Mouse (Mus musculus) forebrain, embryonic 13.5 days (tissue): ENCODE data around the gene Aplp2. TPM values are rescaled to one million over a fixed set of nuclear protein-coding genes. Genes with fewer than 3 reads are reported as not detected.

Experiments used
- ATAC-seq: fragments of 200-750 bp; cut with Nextera tagmentation; 2 replicates; pipeline ENCODE4 v1.8.0; 2017
- H3K27ac ChIP-seq: fragments of 300-500 bp; sonication (generic); 2 replicates; pipeline ENCODE4 v1.5.1; 2015; ENCODE audit warnings: inconsistent platforms, mild to moderate bottlenecking, moderate library complexity
- H3K27me3 ChIP-seq: fragments of 300-500 bp; sonication (generic); 2 replicates; pipeline ENCODE4 v1.6.1; 2015; ENCODE audit warnings: mild to moderate bottlenecking, inconsistent platforms
- H3K36me3 ChIP-seq: fragments of 300-500 bp; sonication (generic); 2 replicates; pipeline ENCODE4 v1.6.1; 2015; ENCODE audit warnings: mild to moderate bottlenecking, inconsistent platforms; ENCODE audit not compliant: poor library complexity, severe bottlenecking
- H3K4me1 ChIP-seq: fragments of 300-500 bp; sonication (generic); 2 replicates; pipeline ENCODE4 v1.6.1; 2015; ENCODE audit warnings: inconsistent platforms
- H3K4me2 ChIP-seq: fragments of 300-500 bp; sonication (generic); 2 replicates; pipeline ENCODE4 v1.6.1; 2015; ENCODE audit warnings: inconsistent platforms, mild to moderate bottlenecking, moderate library complexity
- H3K4me3 ChIP-seq: fragments of 300-500 bp; sonication (generic); 2 replicates; pipeline ENCODE4 v1.5.1; 2015; ENCODE audit warnings: mild to moderate bottlenecking, inconsistent platforms
- H3K9ac ChIP-seq: fragments of 300-500 bp; sonication (generic); 2 replicates; pipeline ENCODE4 v1.6.1; 2015; ENCODE audit warnings: mild to moderate bottlenecking, inconsistent platforms
- H3K9me3 ChIP-seq: fragments of 300-500 bp; sonication (generic); replicated peaks from 2 replicates; pipeline ENCODE4 v1.6.1; 2016; ENCODE audit warnings: inconsistent platforms
- WGBS: fragments of 180-500 bp; shearing (Covaris S2); methylation state at CpG from one replicate; pipeline ENCODE4 v1.1.7; 2015; 5-methylcytosine and 5-hydroxymethylcytosine counted together
- polyA plus RNA-seq: library from polyadenylated mRNA; unstranded; fragments of >200 nt; fragmentation: Nextera tagmentation; extraction: Ambion mirVana; gene quantifications from 2 replicates; pipeline ENCODE4 v1.2.1, GENCODE M21; 2015

Aplp2 gene
- polyA plus RNA-seq, 1 experiment from 2014 or later = 181 TPM

- H3K27ac ChIP-seq = no peak within 1 kb of the TSS
- peak within 1 kb of the TSS; percentile 48 for H3K9ac ChIP-seq
- peaks cover 16% of the 10 kb centered on the region for H3K4me1 ChIP-seq
- under 1% methylated on average over 67 of the region's 74 CpGs for WGBS
- peak; percentile 45; the same call in 1 of the 2 replicates for ATAC-seq
- H3K4me3 ChIP-seq = peak within 1 kb of the TSS; percentile 45
- H3K36me3 ChIP-seq = no peaks in the 10 kb centered on the region
- H3K27me3 ChIP-seq = peaks cover 69% of the 10 kb centered on the region
- H3K9me3 ChIP-seq = no peaks in the 10 kb centered on the region
- peak within 1 kb of the TSS; percentile 82 for H3K4me2 ChIP-seq
Observed at GRCm38 (mm10) chr9:31131205-31131968, 80.2 kb downstream of the Aplp2 start, which contains the start of gene St14. TSS of gene St14 (minus strand) at chr9:31131853.

GRCm38 (mm10) chr9:31130357-31131204 is 81.0 kb downstream of the Aplp2 start:
- no peaks in the 10 kb centered on the region for H3K36me3 ChIP-seq
- ATAC-seq = 0 out of 2 replicates have a peak, but pooled peaks have one; percentile 16
- H3K27me3 ChIP-seq = peaks cover 69% of the 10 kb centered on the region
- no peaks in the 10 kb centered on the region for H3K9me3 ChIP-seq
- no peak overlapping the region for H3K9ac ChIP-seq
- peak overlapping the region; percentile 82 for H3K4me2 ChIP-seq
- H3K27ac ChIP-seq = no peak overlapping the region
- WGBS = 11% methylated on average over 26 of the region's 26 CpGs
- H3K4me1 ChIP-seq = peaks cover 16% of the 10 kb centered on the region
- H3K4me3 ChIP-seq = peak overlapping the region; percentile 45

GRCm38 (mm10) chr9:31129956-31130355 is 81.7 kb downstream of the Aplp2 start:
- Histone ChIP-seq H3K4me2 (no peak overlapping the region), H3K36me3 (no peaks in the 10 kb centered on the region), H3K9ac (no peak overlapping the region), H3K4me1 (peaks cover 16% of the 10 kb centered on the region), H3K27ac (no peak overlapping the region), H3K27me3 (peaks cover 67% of the 10 kb centered on the region), H3K4me3 (no peak overlapping the region), H3K9me3 (no peaks in the 10 kb centered on the region)
- no peak for ATAC-seq
- WGBS = 72% methylated on average over 8 of the region's 8 CpGs

GRCm38 (mm10) chr9:31127876-31128465 is 83.6 kb downstream of the Aplp2 start:
- WGBS = 88% methylated on average over 12 of the region's 12 CpGs
- Histone ChIP-seq H3K9me3 (no peaks in the 10 kb centered on the region), H3K36me3 (no peaks in the 10 kb centered on the region), H3K4me1 (peaks cover 16% of the 10 kb centered on the region), H3K27me3 (peaks cover 49% of the 10 kb centered on the region), H3K27ac (no peak overlapping the region), H3K4me3 (no peak overlapping the region), H3K9ac (no peak overlapping the region), H3K4me2 (no peak overlapping the region)
- no peak for ATAC-seq

GRCm38 (mm10) chr9:31126079-31126478 is 85.5 kb downstream of the Aplp2 start:
- WGBS = 92% methylated on average over 7 of the region's 7 CpGs

GRCm38 (mm10) chr9:31122464-31123030 is 89.1 kb downstream of the Aplp2 start:
- 44% methylated on average over 11 of the region's 13 CpGs for WGBS
- Histone ChIP-seq H3K4me1 (peaks cover 17% of the 10 kb centered on the region), H3K4me2 (no peak overlapping the region), H3K36me3 (no peaks in the 10 kb centered on the region), H3K27me3 (no peaks in the 10 kb centered on the region; the same call in 1 of the 2 replicates), H3K9ac (no peak overlapping the region), H3K9me3 (no peaks in the 10 kb centered on the region), H3K4me3 (no peak overlapping the region), H3K27ac (no peak overlapping the region)
- no peak for ATAC-seq

More at GRCm38 (mm10) chr9:31126079-31126478, 85.5 kb downstream of the Aplp2 start:
- no peak for ATAC-seq
- no peaks in the 10 kb centered on the region for H3K36me3 ChIP-seq
- no peak overlapping the region for H3K4me3 ChIP-seq
- H3K27ac ChIP-seq = no peak overlapping the region
- H3K4me1 ChIP-seq = peaks cover 15% of the 10 kb centered on the region
- no peak overlapping the region for H3K9ac ChIP-seq
- H3K4me2 ChIP-seq = no peak overlapping the region
- peaks cover 30% of the 10 kb centered on the region for H3K27me3 ChIP-seq
- no peaks in the 10 kb centered on the region for H3K9me3 ChIP-seq

- H3K4me3 ChIP-seq = no peak overlapping the region
- H3K9me3 ChIP-seq = no peaks in the 10 kb centered on the region
- no peak for ATAC-seq
- no peaks in the 10 kb centered on the region; the same call in 1 of the 2 replicates for H3K27me3 ChIP-seq
- WGBS = 68% methylated on average over 4 of the region's 4 CpGs
- no peak overlapping the region for H3K4me2 ChIP-seq
- no peak overlapping the region for H3K27ac ChIP-seq
- no peak overlapping the region for H3K9ac ChIP-seq
- H3K36me3 ChIP-seq = no peaks in the 10 kb centered on the region
- peaks cover 17% of the 10 kb centered on the region for H3K4me1 ChIP-seq
Observed at GRCm38 (mm10) chr9:31120533-31120915, 91.1 kb downstream of the Aplp2 start.

- Histone ChIP-seq H3K9ac (no peak overlapping the region), H3K4me1 (peaks cover 17% of the 10 kb centered on the region), H3K36me3 (no peaks in the 10 kb centered on the region), H3K4me2 (no peak overlapping the region), H3K9me3 (no peaks in the 10 kb centered on the region), H3K27ac (no peak overlapping the region), H3K4me3 (no peak overlapping the region), H3K27me3 (no peaks in the 10 kb centered on the region; the same call in 1 of the 2 replicates)
- WGBS = 60% methylated on average over 11 of the region's 11 CpGs
- ATAC-seq = 0 out of 2 replicates have a peak, but pooled peaks have one; percentile 30
Observed at GRCm38 (mm10) chr9:31119882-31120532, 91.6 kb downstream of the Aplp2 start.

- H3K9ac ChIP-seq = no peak overlapping the region
Observed at GRCm38 (mm10) chr9:31119405-31119804, 92.2 kb downstream of the Aplp2 start.

GRCm38 (mm10) chr9:31118520-31119298 is 92.9 kb downstream of the Aplp2 start:
- H3K36me3 ChIP-seq = no peaks in the 10 kb centered on the region
- H3K4me2 ChIP-seq = no peak overlapping the region
- no peaks in the 10 kb centered on the region; the same call in 1 of the 2 replicates for H3K27me3 ChIP-seq
- 41% methylated on average over 11 of the region's 11 CpGs for WGBS
- no peak overlapping the region for H3K27ac ChIP-seq
- no peaks in the 10 kb centered on the region for H3K9me3 ChIP-seq
- ATAC-seq = no peak
- H3K9ac ChIP-seq = no peak overlapping the region
- peaks cover 17% of the 10 kb centered on the region for H3K4me1 ChIP-seq
- H3K4me3 ChIP-seq = no peak overlapping the region

More at GRCm38 (mm10) chr9:31119405-31119804, 92.2 kb downstream of the Aplp2 start:
- no peaks in the 10 kb centered on the region for H3K36me3 ChIP-seq
- no peak for ATAC-seq
- no peak overlapping the region for H3K4me3 ChIP-seq
- WGBS = 74% methylated on average over 5 of the region's 5 CpGs
- H3K9me3 ChIP-seq = no peaks in the 10 kb centered on the region
- no peak overlapping the region for H3K27ac ChIP-seq
- H3K4me2 ChIP-seq = no peak overlapping the region
- H3K27me3 ChIP-seq = no peaks in the 10 kb centered on the region; the same call in 1 of the 2 replicates
- peaks cover 17% of the 10 kb centered on the region for H3K4me1 ChIP-seq
